Mouse (Mus musculus): ENCODE results near the gene Zmym4. TPM values are rescaled to one million over a fixed set of nuclear protein-coding genes. Genes with fewer than 3 reads are reported as not detected.

Gene Zmym4
- polyA plus RNA-seq, 1 experiment from 2014 or later: 25.1 TPM

DNA sequence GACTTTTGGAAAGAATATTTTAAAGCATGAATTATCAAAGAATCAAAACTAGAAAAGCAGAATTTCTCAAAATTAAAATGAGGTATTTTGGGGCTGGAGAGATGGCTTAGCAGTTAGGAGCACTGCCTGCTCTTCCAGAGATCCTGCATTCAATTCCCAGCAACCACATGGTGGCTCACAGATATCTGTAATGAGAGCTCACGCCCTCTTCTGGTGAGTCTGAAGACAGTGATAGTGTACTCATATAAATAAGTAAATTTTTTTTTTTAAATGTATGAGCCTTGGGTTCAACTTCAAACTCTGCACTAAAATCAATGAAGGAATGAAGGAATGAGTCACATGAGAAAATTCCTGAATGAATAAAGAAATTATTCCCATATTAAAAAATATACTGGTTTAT lies 82.0 kb downstream of the Zmym4 start:
- H3K4me3 ChIP-seq: no peak overlapping the region
- H3K9me3 ChIP-seq (replicated peaks): no peaks in the 10 kb centered on the region
- peaks cover 72% of the 10 kb centered on the region for H3K36me3 ChIP-seq
- H3K27me3 ChIP-seq (ENCODE audit: low read depth, poor library complexity, severe bottlenecking): no peaks in the 10 kb centered on the region
- H3K4me1 ChIP-seq: no peaks in the 10 kb centered on the region
- no peak for DNase-seq (ENCODE audit: low spot score)
- no peak overlapping the region for H3K27ac ChIP-seq (replicated peaks)
- 62% methylated on average over 1 of the region's 1 CpGs for WGBS

DNA sequence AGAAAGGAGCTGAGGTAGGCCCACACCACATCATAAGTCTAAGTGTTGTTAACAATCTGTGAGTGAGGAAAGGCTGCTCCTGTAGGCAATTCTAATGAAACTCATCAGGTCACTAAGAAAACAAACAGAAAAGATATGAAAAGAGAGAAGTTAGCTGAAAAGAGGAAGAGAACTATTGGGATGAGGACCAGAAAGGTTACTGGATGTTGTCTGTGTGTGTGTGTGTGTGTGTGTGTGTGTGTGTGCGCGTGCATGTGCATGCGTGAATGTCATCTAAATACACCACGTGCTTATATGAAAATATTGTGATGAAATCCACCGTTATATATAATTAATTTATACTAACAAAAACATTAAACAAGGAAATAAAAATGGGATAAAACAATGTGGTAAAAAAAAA lies 84.3 kb downstream of the Zmym4 start:
- H3K27me3 ChIP-seq (ENCODE audit: low read depth, poor library complexity, severe bottlenecking): no peaks in the 10 kb centered on the region
- H3K4me1 ChIP-seq: no peaks in the 10 kb centered on the region
- 99% methylated on average over 5 of the region's 5 CpGs for WGBS
- peaks cover 72% of the 10 kb centered on the region for H3K36me3 ChIP-seq
- DNase-seq (ENCODE audit: low spot score): no peak
- no peak overlapping the region for H3K27ac ChIP-seq (replicated peaks)
- H3K4me3 ChIP-seq: no peak overlapping the region
- H3K9me3 ChIP-seq (replicated peaks): no peaks in the 10 kb centered on the region

GRCm38 (mm10) chr4:126879560-126880275 lies 88.2 kb downstream of the Zmym4 start:
- H3K27ac ChIP-seq (replicated peaks): no peak overlapping the region
- peaks cover 87% of the 10 kb centered on the region for H3K36me3 ChIP-seq
- no peaks in the 10 kb centered on the region for H3K9me3 ChIP-seq (replicated peaks)
- no peaks in the 10 kb centered on the region for H3K27me3 ChIP-seq (ENCODE audit: low read depth, poor library complexity, severe bottlenecking)
- no peaks in the 10 kb centered on the region for H3K4me1 ChIP-seq
- no peak for DNase-seq (ENCODE audit: low spot score)
- no peak overlapping the region for H3K4me3 ChIP-seq
- WGBS: 93% methylated on average over 5 of the region's 5 CpGs

DNA sequence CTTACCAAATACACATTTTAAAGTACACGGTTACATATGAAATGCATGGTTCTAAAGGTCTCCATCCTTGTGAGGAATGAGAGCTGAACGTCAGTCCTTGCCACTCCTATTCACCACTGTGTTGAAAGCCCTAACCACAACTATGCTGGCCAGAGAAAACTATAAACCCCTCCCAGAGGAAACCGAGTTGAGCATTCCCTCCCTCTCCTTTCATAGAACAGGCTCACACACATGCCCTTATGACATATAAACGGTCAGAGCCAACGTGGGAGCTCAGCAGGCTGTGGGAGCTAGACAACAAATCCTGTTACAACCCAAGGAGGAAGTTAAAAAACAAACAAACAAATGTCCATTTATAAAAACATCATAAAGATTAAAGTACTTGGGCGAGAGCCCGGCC lies 95.2 kb downstream of the Zmym4 start:
- Histone ChIP-seq H3K27me3 (ENCODE audit: low read depth, poor library complexity, severe bottlenecking) (no peaks in the 10 kb centered on the region), H3K4me1 (no peaks in the 10 kb centered on the region), H3K36me3 (peaks cover 91% of the 10 kb centered on the region), H3K9me3 (replicated peaks) (no peaks in the 10 kb centered on the region), H3K27ac (replicated peaks) (no peak overlapping the region), H3K4me3 (no peak overlapping the region)
- no peak for DNase-seq (ENCODE audit: low spot score)
- WGBS: 83% methylated on average over 7 of the region's 7 CpGs

DNA sequence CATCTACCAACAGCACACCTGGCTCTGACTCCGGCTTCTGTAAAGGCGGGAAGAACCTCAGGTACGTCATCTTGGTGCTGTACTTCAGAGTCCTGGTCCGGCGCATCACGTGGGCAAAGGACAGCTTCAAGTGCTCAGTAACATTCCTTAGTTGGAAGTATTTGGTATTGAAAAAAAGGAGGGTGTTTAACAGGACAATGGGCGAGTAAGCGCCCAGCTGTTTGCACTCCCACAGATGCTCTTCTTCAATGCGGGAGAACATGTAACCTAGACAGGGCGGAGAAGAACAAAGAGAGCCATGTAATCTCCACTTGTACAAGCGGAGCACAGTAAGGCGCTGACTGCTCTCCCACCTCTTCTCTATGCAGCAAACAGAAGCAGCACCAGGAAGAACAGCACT lies 99.2 kb downstream of the Zmym4 start:
- 94% methylated on average over 12 of the region's 12 CpGs for WGBS
- DNase-seq (ENCODE audit: low spot score): no peak
- Histone ChIP-seq H3K27ac (replicated peaks) (no peak overlapping the region), H3K36me3 (peaks cover 92% of the 10 kb centered on the region), H3K4me3 (no peak overlapping the region), H3K9me3 (replicated peaks) (no peaks in the 10 kb centered on the region), H3K27me3 (ENCODE audit: low read depth, poor library complexity, severe bottlenecking) (no peaks in the 10 kb centered on the region), H3K4me1 (no peaks in the 10 kb centered on the region)

DNA sequence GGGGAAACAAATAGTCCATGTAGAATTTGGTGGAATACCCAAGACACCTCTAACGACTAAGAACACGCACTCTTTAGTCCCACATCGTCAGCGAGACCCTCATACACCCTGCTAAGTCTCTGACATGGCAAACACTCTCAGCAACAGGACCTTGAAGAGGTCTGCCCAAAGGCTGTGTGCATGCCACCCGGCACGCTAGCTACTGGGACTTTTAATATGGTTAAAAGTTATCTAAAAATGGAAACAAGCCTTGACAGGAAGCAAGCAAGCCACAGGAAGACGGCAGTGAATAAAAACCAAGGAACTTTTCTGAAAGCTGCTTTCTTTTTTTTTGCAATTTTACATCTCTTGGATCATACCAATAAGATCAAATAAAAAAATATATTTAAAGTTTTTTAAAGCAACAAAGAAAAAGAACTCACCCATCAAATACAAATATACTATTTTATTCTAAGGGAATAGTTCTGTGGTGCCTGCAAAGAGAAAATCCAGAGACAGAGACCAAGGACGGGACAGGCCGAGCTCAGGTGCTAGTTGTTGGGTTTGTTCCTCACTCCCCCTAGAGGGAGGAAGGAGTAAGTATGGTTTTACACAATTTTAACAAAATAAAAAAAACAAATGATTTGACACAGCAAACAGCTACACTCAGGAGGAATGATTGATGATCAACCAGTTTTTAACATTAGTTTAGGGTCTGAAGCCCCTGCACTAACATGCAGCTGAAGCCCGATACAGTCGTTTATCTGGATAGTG lies 106.2 kb downstream of the Zmym4 start:
- Histone ChIP-seq H3K27ac (replicated peaks) (no peak overlapping the region), H3K27me3 (ENCODE audit: low read depth, poor library complexity, severe bottlenecking) (no peaks in the 10 kb centered on the region), H3K36me3 (peaks cover 78% of the 10 kb centered on the region), H3K4me3 (no peak overlapping the region), H3K9me3 (replicated peaks) (no peaks in the 10 kb centered on the region), H3K4me1 (no peaks in the 10 kb centered on the region)
- 89% methylated on average over 11 of the region's 11 CpGs for WGBS
- no peak for DNase-seq (ENCODE audit: low spot score)

DNA sequence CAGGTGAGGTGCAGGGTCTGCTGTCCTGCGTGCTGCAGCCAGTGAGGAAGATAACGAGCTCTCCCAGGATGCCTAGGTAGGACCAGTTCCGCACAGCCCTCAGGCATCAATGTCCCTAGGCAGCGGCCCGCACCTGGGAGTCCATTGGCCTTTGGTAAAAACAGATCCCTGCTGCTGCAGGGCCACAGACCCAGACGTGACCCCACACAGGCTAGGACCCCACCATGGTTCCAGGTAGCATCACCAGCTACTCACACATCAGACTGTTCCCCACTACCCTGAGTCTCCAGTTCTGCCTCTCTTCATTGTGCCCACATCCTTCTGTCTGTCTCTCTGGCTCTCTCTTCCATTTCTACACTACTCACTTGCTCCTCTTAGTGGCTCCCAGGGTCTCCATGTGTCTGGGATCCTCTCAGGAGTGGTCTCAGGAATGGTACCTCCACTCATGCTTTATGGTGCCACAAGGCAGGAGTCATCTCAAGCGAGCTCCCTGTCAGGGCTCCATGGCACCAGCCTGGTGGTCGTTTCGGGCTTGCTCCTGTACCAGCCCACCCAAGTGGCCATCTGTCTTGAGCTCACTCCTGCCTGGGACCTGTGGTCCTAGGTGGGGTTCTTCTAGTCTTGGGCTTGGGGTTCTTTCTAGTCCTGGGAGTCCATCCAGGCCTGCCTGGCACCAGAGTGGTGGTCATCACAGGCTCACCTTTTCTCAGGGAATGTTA lies 107.5 kb downstream of the Zmym4 start:
- DNase-seq (ENCODE audit: low spot score): no peak
- H3K36me3 ChIP-seq: peaks cover 78% of the 10 kb centered on the region

GRCm38 (mm10) chr4:126852971-126853370 lies 115.0 kb downstream of the Zmym4 start:
- Histone ChIP-seq H3K36me3 (peaks cover 77% of the 10 kb centered on the region), H3K4me1 (no peaks in the 10 kb centered on the region), H3K27me3 (ENCODE audit: low read depth, poor library complexity, severe bottlenecking) (no peaks in the 10 kb centered on the region), H3K4me3 (no peak overlapping the region), H3K27ac (replicated peaks) (no peak overlapping the region), H3K9me3 (replicated peaks) (no peaks in the 10 kb centered on the region)
- DNase-seq (ENCODE audit: low spot score): no peak
- 74% methylated on average over 11 of the region's 11 CpGs for WGBS

More for the DNA sequence above, 107.5 kb downstream of the Zmym4 start:
- Histone ChIP-seq H3K9me3 (replicated peaks) (no peaks in the 10 kb centered on the region), H3K27ac (replicated peaks) (no peak overlapping the region), H3K27me3 (ENCODE audit: low read depth, poor library complexity, severe bottlenecking) (no peaks in the 10 kb centered on the region), H3K4me3 (no peak overlapping the region), H3K4me1 (no peaks in the 10 kb centered on the region)
- WGBS: 92% methylated on average over 9 of the region's 9 CpGs

DNA sequence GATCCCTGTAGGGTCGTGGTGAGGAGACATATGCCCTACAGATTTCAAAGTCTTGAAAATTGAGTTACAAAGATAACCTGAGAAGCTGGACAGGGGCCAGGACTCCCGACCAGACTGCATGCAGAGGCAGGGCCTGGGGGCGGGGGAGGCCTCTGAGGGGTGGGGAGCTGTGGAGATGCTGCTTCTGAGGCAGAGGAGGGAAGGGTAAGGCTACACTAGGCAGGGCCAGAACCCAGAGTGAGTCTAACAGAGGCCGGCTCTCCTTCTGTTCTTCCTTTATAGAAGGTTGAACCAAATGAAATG lies 117.2 kb downstream of the Zmym4 start:
- Histone ChIP-seq H3K4me1 (0 out of 2 replicates have a peak, but pooled peaks cover 3% of the 10 kb centered on the region), H3K4me3 (no peak overlapping the region), H3K27ac (replicated peaks) (no peak overlapping the region), H3K27me3 (ENCODE audit: low read depth, poor library complexity, severe bottlenecking) (no peaks in the 10 kb centered on the region), H3K36me3 (peaks cover 89% of the 10 kb centered on the region), H3K9me3 (replicated peaks) (no peaks in the 10 kb centered on the region)
- 80% methylated on average over 4 of the region's 4 CpGs for WGBS
- no peak for DNase-seq (ENCODE audit: low spot score)

GRCm38 (mm10) chr4:126850019-126850777 lies 117.7 kb downstream of the Zmym4 start:
- WGBS: 89% methylated on average over 7 of the region's 7 CpGs
- Histone ChIP-seq H3K27ac (replicated peaks) (no peak overlapping the region), H3K27me3 (ENCODE audit: low read depth, poor library complexity, severe bottlenecking) (no peaks in the 10 kb centered on the region), H3K36me3 (peaks cover 87% of the 10 kb centered on the region), H3K4me1 (0 out of 2 replicates have a peak, but pooled peaks cover 4% of the 10 kb centered on the region), H3K4me3 (no peak overlapping the region), H3K9me3 (replicated peaks) (no peaks in the 10 kb centered on the region)
- no peak for DNase-seq (ENCODE audit: low spot score)

GRCm38 (mm10) chr4:126846971-126847370 lies 121.0 kb downstream of the Zmym4 start:
- Histone ChIP-seq H3K27me3 (ENCODE audit: low read depth, poor library complexity, severe bottlenecking) (no peaks in the 10 kb centered on the region), H3K27ac (replicated peaks) (no peak overlapping the region), H3K4me3 (no peak overlapping the region), H3K4me1 (0 out of 2 replicates have a peak, but pooled peaks cover 4% of the 10 kb centered on the region), H3K36me3 (peaks cover 77% of the 10 kb centered on the region), H3K9me3 (replicated peaks) (no peaks in the 10 kb centered on the region)
- WGBS: 74% methylated on average over 7 of the region's 7 CpGs
- DNase-seq (ENCODE audit: low spot score): peak; percentile 8

DNA sequence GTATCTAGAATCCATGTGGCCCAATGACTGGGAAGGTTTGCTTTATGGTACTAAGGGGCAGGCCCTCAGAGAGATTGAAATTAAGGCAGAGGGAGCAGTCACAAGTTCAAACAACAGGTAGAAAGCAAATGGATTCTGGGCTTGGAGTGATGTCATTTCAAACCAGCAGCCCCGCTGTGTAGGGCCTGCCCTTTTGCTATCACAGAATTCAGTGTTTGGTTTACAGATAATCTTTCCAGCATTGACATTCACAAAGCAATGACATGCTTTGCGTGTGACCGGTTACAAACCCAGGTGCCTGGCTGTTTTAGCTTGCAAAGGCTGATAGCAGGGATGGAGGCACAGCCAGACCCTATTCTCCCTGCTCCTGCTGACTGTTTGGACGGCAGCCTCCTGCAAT lies 122.3 kb downstream of the Zmym4 start:
- peaks cover 72% of the 10 kb centered on the region for H3K36me3 ChIP-seq
- no peaks in the 10 kb centered on the region for H3K9me3 ChIP-seq (replicated peaks)
- 0 out of 2 replicates have a peak, but pooled peaks cover 4% of the 10 kb centered on the region for H3K4me1 ChIP-seq
- H3K4me3 ChIP-seq: no peak overlapping the region
- 91% methylated on average over 4 of the region's 4 CpGs for WGBS
- no peak for DNase-seq (ENCODE audit: low spot score)
- H3K27ac ChIP-seq (replicated peaks): no peak overlapping the region
- H3K27me3 ChIP-seq (ENCODE audit: low read depth, poor library complexity, severe bottlenecking): no peaks in the 10 kb centered on the region
